Mouse (Mus musculus) liver, embryonic 13.5 days (tissue): ENCODE measurements at regions not wholly inside any gene's neighbourhood (a gene's known extent, or its start where the extent isn't known, plus 50 kb on each side); places are given as distances from the start of the nearest gene placed in this dataset.

ENCODE experiments used
- ATAC-seq: fragments of 200-750 bp; cut with Nextera tagmentation; 2 replicates; pipeline ENCODE4 v1.8.0; 2017; ENCODE audit warnings: low read depth, mild to moderate bottlenecking, moderate number of reproducible peaks, moderate library complexity
- DNase-seq: peaks from one replicate; pipeline ENCODE4 v3.0.0; 2022
- H3K27ac ChIP-seq: fragments of 300-500 bp; sonication (generic); 2 replicates; pipeline ENCODE4 v1.5.1; 2015; ENCODE audit warnings: moderate library complexity, mild to moderate bottlenecking, inconsistent platforms
- H3K27me3 ChIP-seq: fragments of 300-500 bp; sonication (generic); 2 replicates; pipeline ENCODE4 v1.6.1; 2015; ENCODE audit warnings: mild to moderate bottlenecking, inconsistent platforms
- H3K36me3 ChIP-seq: fragments of 300-500 bp; sonication (generic); 2 replicates; pipeline ENCODE4 v1.6.1; 2015; ENCODE audit warnings: mild to moderate bottlenecking, inconsistent platforms
- H3K4me1 ChIP-seq: fragments of 300-500 bp; sonication (generic); replicated peaks from 2 replicates; pipeline ENCODE4 v1.6.1; 2015; ENCODE audit warnings: inconsistent platforms
- H3K4me2 ChIP-seq: fragments of 300-500 bp; sonication (generic); 2 replicates; pipeline ENCODE4 v1.6.1; 2015; ENCODE audit warnings: inconsistent platforms, mild to moderate bottlenecking, moderate library complexity
- H3K4me3 ChIP-seq: fragments of 300-500 bp; sonication (generic); replicated peaks from 2 replicates; pipeline ENCODE4 v1.5.1; 2015; ENCODE audit warnings: mild to moderate bottlenecking, inconsistent platforms
- H3K9ac ChIP-seq: fragments of 300-500 bp; sonication (generic); 2 replicates; pipeline ENCODE4 v1.6.1; 2015; ENCODE audit warnings: mild to moderate bottlenecking, inconsistent platforms
- H3K9me3 ChIP-seq: fragments of 300-500 bp; sonication (generic); replicated peaks from 2 replicates; pipeline ENCODE4 v1.6.1; 2016; ENCODE audit warnings: inconsistent platforms
- WGBS: fragments of 180-500 bp; shearing (Covaris S2); methylation state at CpG from one replicate; pipeline ENCODE4 v1.1.7; 2015; ENCODE audit not compliant: insufficient replicate concordance; 5-methylcytosine and 5-hydroxymethylcytosine counted together

DNA sequence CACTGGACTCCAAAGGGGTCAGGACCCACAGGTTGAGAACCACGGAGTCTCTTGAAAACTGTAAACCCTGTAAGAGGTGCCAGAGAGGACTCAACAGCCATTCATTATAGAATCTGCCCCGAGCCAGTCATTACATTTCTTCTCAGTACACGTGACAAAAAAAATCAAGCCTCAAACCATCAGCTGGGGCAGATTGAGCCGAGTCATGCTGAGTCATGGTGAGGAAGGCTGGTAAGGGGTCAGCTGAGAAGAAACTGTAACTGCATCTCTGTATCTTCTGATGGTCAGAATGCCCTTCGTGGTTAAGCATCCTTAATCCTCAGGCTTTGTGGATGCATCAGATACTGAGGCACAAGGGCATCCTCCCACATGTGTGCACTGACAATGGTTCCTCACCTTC lies 207.2 kb upstream of the Prok2 start:
- no peak overlapping the region for H3K4me3 ChIP-seq
- no peaks in the 10 kb centered on the region for H3K9me3 ChIP-seq
- no peak overlapping the region for H3K9ac ChIP-seq
- H3K36me3 ChIP-seq = no peaks in the 10 kb centered on the region
- no peaks in the 10 kb centered on the region for H3K4me1 ChIP-seq
- no peak overlapping the region for H3K27ac ChIP-seq
- ATAC-seq (no peak), DNase-seq (no peak)
- H3K27me3 ChIP-seq = no peaks in the 10 kb centered on the region
- no peak overlapping the region for H3K4me2 ChIP-seq
- WGBS = 45% methylated on average over 5 of the region's 5 CpGs

DNA sequence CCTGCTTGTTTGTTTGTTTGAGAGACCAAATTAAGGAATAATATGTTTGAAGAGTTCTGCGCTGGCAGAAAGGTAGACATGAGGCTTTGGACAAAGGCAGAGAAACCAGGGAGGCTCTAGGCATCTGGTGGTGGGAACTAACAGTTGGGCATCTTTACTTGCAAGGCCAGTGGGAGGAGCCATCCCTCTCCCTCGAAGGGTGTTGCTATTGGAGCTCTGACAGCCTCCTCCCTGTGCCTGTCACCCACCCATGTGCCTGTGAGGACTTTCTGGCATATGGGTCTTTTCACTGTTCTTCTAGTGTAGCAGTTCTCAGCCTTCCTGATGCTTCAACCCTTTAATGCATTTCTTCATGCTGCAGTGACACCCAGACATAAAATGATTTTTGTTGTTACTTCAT lies 206.7 kb upstream of the Prok2 start:
- ATAC-seq (no peak), DNase-seq (no peak)
- WGBS = 42% methylated on average over 2 of the region's 2 CpGs
- Histone ChIP-seq H3K27ac (no peak overlapping the region), H3K27me3 (no peaks in the 10 kb centered on the region), H3K4me1 (no peaks in the 10 kb centered on the region), H3K9ac (no peak overlapping the region), H3K36me3 (no peaks in the 10 kb centered on the region), H3K9me3 (no peaks in the 10 kb centered on the region), H3K4me3 (no peak overlapping the region), H3K4me2 (no peak overlapping the region)

DNA sequence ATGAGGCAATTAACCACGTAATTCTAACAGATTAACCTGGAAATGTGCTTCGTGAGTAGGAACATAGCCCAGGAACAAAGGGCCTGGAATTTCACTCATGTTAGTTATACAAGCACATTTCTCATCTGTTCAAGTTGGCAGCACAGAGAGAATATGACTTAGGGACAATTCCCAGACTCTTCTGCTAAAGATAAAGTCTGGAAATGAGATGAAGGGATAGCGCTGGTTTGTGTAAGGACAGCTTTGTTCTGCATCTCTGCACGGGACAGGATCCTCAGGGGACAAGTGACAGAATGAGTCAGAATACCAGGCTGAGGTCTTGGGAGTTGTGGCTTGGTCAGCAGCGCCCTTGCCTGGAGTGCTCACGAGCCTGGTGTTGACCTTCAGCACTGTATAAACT lies 206.2 kb upstream of the Prok2 start:
- no peak overlapping the region for H3K27ac ChIP-seq
- no peaks in the 10 kb centered on the region for H3K4me1 ChIP-seq
- no peak overlapping the region for H3K4me2 ChIP-seq
- no peaks in the 10 kb centered on the region for H3K27me3 ChIP-seq
- no peaks in the 10 kb centered on the region for H3K9me3 ChIP-seq
- H3K36me3 ChIP-seq = no peaks in the 10 kb centered on the region
- WGBS = 61% methylated on average over 6 of the region's 6 CpGs
- H3K9ac ChIP-seq = no peak overlapping the region
- DNase-seq (no peak), ATAC-seq (no peak)
- H3K4me3 ChIP-seq = no peak overlapping the region

DNA sequence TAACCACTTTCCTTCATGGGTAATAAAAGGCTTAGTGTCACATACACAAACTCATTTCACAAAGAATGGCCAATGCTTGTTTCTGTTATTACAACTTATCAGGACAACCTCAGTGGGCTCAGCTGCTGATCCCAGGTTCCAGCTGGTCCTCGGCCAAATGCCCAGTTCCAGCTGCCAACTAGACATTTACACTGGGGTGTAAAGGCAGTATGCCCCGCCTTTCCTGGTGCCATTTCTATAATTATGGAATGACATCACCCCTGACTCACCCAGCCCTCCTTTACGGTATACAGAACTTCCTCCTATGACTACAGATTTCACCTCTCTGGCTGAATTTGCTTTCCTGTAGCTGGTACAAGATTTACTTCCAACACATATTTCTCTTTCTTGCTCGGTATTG lies 205.4 kb upstream of the Prok2 start:
- WGBS = 43% methylated on average over 4 of the region's 4 CpGs
- no peak overlapping the region for H3K4me2 ChIP-seq
- H3K9me3 ChIP-seq = no peaks in the 10 kb centered on the region
- no peak overlapping the region for H3K27ac ChIP-seq
- ATAC-seq (no peak), DNase-seq (no peak)
- H3K9ac ChIP-seq = no peak overlapping the region
- no peaks in the 10 kb centered on the region for H3K27me3 ChIP-seq
- H3K4me1 ChIP-seq = no peaks in the 10 kb centered on the region
- no peak overlapping the region for H3K4me3 ChIP-seq
- H3K36me3 ChIP-seq = no peaks in the 10 kb centered on the region

DNA sequence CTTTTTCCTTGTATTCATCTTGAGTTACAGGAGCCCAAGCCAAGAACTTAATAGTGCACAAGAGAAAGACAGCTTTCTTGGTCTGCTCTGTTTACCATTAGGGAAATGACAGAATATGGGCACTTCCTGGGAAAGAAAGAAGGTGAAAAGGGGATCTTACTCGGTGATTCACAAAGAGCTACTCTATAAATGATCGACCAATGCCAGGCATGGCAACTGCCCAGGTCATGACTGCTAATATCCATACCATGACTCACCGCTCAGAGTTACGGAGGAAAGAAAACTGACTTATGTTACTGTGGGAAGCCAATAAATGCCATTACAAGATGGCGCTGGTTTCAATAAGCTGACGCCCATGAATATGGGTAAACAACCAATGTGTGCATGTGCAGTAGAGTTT lies 204.1 kb upstream of the Prok2 start:
- WGBS = 76% methylated on average over 6 of the region's 6 CpGs
- Histone ChIP-seq H3K9me3 (no peaks in the 10 kb centered on the region), H3K9ac (no peak overlapping the region), H3K4me1 (no peaks in the 10 kb centered on the region), H3K4me3 (no peak overlapping the region), H3K27me3 (no peaks in the 10 kb centered on the region), H3K4me2 (no peak overlapping the region), H3K27ac (no peak overlapping the region), H3K36me3 (no peaks in the 10 kb centered on the region)
- ATAC-seq (no peak), DNase-seq (no peak)

DNA sequence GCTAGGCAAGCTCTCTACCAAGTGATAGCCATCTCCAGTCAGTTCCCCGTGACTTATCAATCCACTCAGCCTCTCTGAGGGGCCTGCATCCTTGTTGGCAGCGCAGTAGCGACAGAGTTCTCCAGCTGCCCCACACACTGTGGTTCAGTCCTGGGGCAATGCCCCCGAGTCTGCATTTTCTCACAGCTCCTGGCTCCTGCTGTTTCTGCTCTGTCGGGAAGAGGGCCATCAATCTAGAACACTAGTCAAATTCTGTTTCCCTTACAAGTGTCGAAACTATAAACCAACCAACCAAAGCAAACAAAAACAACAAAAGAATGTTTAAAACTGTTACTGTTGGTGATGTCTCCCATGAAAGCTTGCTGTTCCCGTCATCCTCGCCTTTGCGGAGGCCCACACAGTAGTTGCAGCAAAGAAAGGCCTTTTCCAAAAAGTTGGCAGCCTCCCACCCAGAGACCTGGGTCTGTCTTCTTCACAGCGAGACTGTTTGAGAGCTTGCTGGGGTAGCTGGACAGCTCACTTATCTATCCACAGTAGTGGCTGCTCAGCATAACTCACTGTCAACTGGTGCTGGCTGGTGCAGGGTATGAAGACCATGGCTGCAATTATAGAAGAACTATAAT lies 201.9 kb upstream of the Prok2 start:
- no peaks in the 10 kb centered on the region for H3K4me1 ChIP-seq
- H3K4me2 ChIP-seq = no peak overlapping the region
- DNase-seq (no peak), ATAC-seq (no peak)
- H3K36me3 ChIP-seq = no peaks in the 10 kb centered on the region
- no peaks in the 10 kb centered on the region for H3K9me3 ChIP-seq
- H3K4me3 ChIP-seq = no peak overlapping the region
- no peak overlapping the region for H3K27ac ChIP-seq
- H3K9ac ChIP-seq = no peak overlapping the region
- H3K27me3 ChIP-seq = no peaks in the 10 kb centered on the region
- WGBS = 42% methylated on average over 10 of the region's 10 CpGs

DNA sequence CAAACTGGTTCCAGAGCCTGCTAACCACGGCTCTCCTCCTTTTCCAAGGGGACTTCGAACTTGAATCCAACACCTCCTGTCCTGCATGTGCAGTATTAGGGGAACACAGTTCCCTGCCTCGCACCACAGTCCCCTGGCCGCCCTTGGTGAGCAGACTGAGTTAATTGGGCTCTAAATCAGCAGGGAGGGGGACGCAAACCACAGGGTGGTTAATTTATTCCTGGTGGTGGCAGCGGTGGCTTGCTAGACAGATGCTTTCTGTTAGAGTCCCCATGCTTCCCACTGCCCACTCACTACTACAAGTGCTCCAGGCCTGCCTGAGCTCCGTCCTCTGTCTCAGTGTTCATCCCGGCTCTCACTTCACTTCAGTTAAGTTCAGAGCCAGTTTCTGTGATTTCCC lies 198.0 kb upstream of the Prok2 start:
- Histone ChIP-seq H3K4me3 (no peak overlapping the region), H3K4me1 (no peaks in the 10 kb centered on the region), H3K36me3 (no peaks in the 10 kb centered on the region), H3K27me3 (no peaks in the 10 kb centered on the region), H3K27ac (no peak overlapping the region), H3K9ac (no peak overlapping the region), H3K9me3 (no peaks in the 10 kb centered on the region), H3K4me2 (no peak overlapping the region)
- DNase-seq (no peak), ATAC-seq (no peak)
- 52% methylated on average over 8 of the region's 8 CpGs for WGBS

DNA sequence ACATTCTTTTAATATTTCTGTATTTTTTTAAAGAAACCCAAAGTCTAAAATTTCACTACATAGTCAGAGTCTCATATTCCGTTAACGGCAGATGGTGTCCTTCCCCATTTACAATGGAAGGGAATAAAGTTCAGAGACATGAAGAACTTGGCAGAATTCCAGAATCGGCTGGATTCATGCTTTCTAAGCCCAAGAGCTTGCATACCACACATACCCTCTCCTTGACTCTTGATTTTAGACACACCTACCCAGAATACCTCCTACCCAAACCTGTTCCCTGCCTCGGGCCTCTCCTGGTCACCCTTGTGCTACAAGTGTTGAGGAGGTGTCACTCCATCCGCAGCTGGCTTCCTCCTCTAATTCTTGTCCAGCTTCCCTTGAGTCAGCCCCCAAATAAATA lies 195.8 kb upstream of the Prok2 start:
- no peaks in the 10 kb centered on the region for H3K27me3 ChIP-seq
- H3K4me3 ChIP-seq = no peak overlapping the region
- no peak overlapping the region for H3K27ac ChIP-seq
- 67% methylated on average over 5 of the region's 5 CpGs for WGBS
- no peaks in the 10 kb centered on the region for H3K36me3 ChIP-seq
- H3K4me1 ChIP-seq = no peaks in the 10 kb centered on the region
- H3K9ac ChIP-seq = no peak overlapping the region
- H3K4me2 ChIP-seq = no peak overlapping the region
- H3K9me3 ChIP-seq = no peaks in the 10 kb centered on the region
- DNase-seq (no peak), ATAC-seq (no peak)

DNA sequence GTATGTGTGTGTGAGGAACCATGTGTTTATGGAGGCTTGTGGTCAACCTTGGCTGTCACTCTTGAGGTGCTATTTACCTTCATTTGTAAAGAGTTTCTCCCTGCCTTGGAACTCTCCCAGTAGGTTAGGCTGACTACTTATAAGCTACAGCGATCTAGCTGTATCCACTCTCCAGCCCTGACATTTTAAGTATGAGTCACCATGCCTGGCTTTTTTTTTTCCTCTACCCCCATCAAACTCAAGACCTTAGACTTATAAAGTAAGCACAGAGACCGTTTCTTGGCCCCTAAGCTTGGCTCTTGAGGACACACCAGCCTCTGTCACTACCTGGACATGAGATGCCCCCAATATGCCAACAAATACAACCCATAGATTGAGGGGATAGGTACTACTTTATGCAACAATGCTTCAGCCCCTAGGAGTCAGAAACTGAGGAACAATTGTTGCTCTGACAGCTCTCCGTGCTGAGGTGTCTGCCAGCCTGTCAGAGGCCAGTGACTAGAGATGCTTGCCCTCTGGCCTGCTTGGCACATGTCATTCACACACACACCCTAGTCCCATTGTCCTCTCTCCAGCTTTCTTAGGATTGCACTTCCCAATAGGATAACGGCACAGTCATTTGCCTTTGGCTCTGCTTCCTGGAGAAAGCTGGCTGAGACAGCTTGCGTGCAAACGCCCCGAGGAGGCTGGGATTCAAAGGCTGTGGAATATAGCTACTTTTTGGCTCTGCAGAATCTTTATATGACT lies 193.8 kb upstream of the Prok2 start:
- 62% methylated on average over 7 of the region's 7 CpGs for WGBS
- ATAC-seq (no peak), DNase-seq (no peak)
- H3K27ac ChIP-seq = no peak overlapping the region
- no peak overlapping the region for H3K4me2 ChIP-seq
- no peaks in the 10 kb centered on the region for H3K36me3 ChIP-seq
- H3K4me1 ChIP-seq = no peaks in the 10 kb centered on the region
- H3K27me3 ChIP-seq = no peaks in the 10 kb centered on the region
- H3K9me3 ChIP-seq = no peaks in the 10 kb centered on the region
- no peak overlapping the region for H3K9ac ChIP-seq
- H3K4me3 ChIP-seq = no peak overlapping the region

DNA sequence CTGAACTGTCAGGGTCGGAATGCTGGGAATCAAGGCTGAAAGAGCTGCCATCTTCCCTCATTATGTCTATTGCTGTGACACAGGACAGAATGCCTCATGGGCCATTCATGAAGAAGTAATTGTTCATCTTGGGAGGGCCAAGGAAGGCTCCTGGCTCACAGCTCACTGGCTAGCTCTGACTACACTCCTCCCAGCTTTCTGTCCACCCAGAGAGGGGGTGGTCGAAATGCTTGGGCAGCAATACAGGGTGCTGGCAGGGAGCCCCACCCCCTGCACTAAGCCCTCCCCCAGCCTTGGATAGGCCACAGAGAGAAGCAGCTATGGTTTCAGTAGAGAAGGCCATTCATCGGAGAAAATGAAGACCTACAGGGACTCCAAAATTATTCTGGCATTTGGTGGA lies 192.2 kb upstream of the Prok2 start:
- Histone ChIP-seq H3K27ac (no peak overlapping the region), H3K9ac (no peak overlapping the region), H3K9me3 (no peaks in the 10 kb centered on the region), H3K4me2 (no peak overlapping the region), H3K36me3 (no peaks in the 10 kb centered on the region), H3K27me3 (no peaks in the 10 kb centered on the region), H3K4me1 (no peaks in the 10 kb centered on the region), H3K4me3 (no peak overlapping the region)
- DNase-seq (no peak), ATAC-seq (no peak)
- 55% methylated on average over 3 of the region's 3 CpGs for whole genome bisulfite sequencing

DNA sequence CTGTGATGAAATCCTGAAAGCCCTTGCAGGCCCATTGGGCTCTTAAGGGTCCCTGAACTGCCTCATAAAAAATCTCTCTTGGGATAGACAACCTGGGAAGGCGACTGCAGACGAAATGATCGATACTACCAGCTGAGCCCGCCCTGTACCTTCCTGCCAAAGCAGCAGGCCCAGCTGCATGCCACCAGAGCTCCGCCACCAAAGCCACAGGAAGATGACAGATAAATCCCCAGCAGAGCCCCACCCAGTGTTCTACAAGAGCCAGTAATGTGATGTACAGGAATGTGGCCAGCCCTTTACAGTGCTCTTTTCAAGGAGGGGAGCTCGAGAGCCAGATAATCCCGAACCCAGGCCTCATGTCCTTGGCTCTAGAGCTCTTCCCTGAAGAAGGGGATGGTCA lies 183.7 kb upstream of the Prok2 start:
- WGBS = 18% methylated on average over 7 of the region's 7 CpGs
- Histone ChIP-seq H3K4me2 (no peak overlapping the region), H3K9ac (no peak overlapping the region), H3K4me3 (no peak overlapping the region), H3K9me3 (no peaks in the 10 kb centered on the region), H3K27ac (no peak overlapping the region), H3K4me1 (0 out of 2 replicates have a peak, but pooled peaks cover 5% of the 10 kb centered on the region), H3K36me3 (no peaks in the 10 kb centered on the region), H3K27me3 (no peaks in the 10 kb centered on the region)
- no peak for ATAC-seq
- DNase-seq = no peak

DNA sequence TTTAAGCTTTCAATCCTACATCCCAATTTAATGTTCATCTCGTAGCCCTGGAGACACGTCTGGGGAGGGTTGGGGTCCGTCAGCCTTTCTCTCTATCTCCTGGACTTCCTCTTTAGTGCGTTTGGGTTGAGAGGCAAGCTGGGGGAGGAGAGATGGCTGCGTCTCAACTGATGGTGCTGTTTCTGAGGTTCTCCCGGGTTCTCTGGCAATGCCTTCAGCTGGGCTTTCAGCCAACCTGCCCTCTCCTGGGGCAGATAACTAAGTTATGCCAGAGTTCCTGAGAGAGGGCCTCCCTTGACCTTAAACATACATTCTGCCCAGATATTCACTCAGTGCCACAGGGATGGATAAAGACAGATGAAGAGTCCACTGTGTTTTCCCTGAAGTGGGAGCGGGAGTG lies 183.3 kb upstream of the Prok2 start:
- DNase-seq = no peak
- ATAC-seq = no peak
- Histone ChIP-seq H3K9me3 (no peaks in the 10 kb centered on the region), H3K4me2 (no peak overlapping the region), H3K27ac (no peak overlapping the region), H3K9ac (no peak overlapping the region), H3K4me3 (no peak overlapping the region), H3K36me3 (no peaks in the 10 kb centered on the region), H3K27me3 (no peaks in the 10 kb centered on the region), H3K4me1 (0 out of 2 replicates have a peak, but pooled peaks cover 5% of the 10 kb centered on the region)
- 20% methylated on average over 7 of the region's 7 CpGs for WGBS
